Mouse (Mus musculus) thymus, adult 2 months (tissue): Measurements from ENCODE around the gene Psmc1.

Source experiments
- CTCF ChIP-seq: fragments of 200-500 bp; IDR thresholded peaks from 2 replicates; pipeline ENCODE4 v1.5.1; 2012; ENCODE audit warnings: mild to moderate bottlenecking, control low read depth, low read length, moderate library complexity, borderline replicate concordance; ENCODE audit not compliant: control insufficient read depth, poor library complexity, insufficient read depth; ENCODE audit errors: extremely low read depth
- POLR2A ChIP-seq: fragments of 200-500 bp; IDR thresholded peaks from 2 replicates; pipeline ENCODE4 v1.6.1; 2012; ENCODE audit warnings: mild to moderate bottlenecking, low read length, control low read depth, moderate library complexity; ENCODE audit not compliant: control insufficient read depth, poor library complexity, insufficient read depth; ENCODE audit errors: extremely low read depth

GRCm38 (mm10) chr12:100073201-100073672 lies 36.7 kb upstream of the Psmc1 start:
- TF ChIP-seq POLR2A (no peak), CTCF (no peak)
